Mouse (Mus musculus) cerebellum, adult 8-10 months (tissue): Measurements from ENCODE around the gene Ddx52.

Experiments used
- DNase-seq: peaks from one replicate; pipeline ENCODE4 v3.0.0; 2022

Ddx52 gene

GRCm38 (mm10) chr11:83941950-83942840 lies at the start of gene Ddx52:
Ddx52 (plus strand) TSS chr11:83942062.
- peak; percentile 79 for DNase-seq

- no peak for DNase-seq
Observed at GRCm38 (mm10) chr11:83893325-83893724, 48.5 kb upstream of the Ddx52 start.

GRCm38 (mm10) chr11:83896430-83897410 lies 45.1 kb upstream of the Ddx52 start:
- DNase-seq, result no peak

- no peak for DNase-seq
Observed at GRCm38 (mm10) chr11:83897569-83897968, 44.3 kb upstream of the Ddx52 start.

- no peak for DNase-seq
Observed at GRCm38 (mm10) chr11:83902812-83903211, 39.0 kb upstream of the Ddx52 start.

GRCm38 (mm10) chr11:83905756-83906155 lies 36.1 kb upstream of the Ddx52 start:
- DNase-seq, result no peak

GRCm38 (mm10) chr11:83908376-83908775 lies 33.5 kb upstream of the Ddx52 start:
- no peak for DNase-seq

GRCm38 (mm10) chr11:83913824-83914311 lies 28.0 kb upstream of the Ddx52 start:
- no peak for DNase-seq

GRCm38 (mm10) chr11:83914501-83914900 lies 27.4 kb upstream of the Ddx52 start:
- no peak for DNase-seq

GRCm38 (mm10) chr11:83922600-83922999 lies 19.3 kb upstream of the Ddx52 start:
- DNase-seq, result no peak

GRCm38 (mm10) chr11:83927097-83927496 lies 14.8 kb upstream of the Ddx52 start:
- DNase-seq, result no peak

GRCm38 (mm10) chr11:83932506-83933106 lies 9.3 kb upstream of the Ddx52 start:
- DNase-seq, result no peak

GRCm38 (mm10) chr11:83933376-83933775 lies 8.5 kb upstream of the Ddx52 start:
- no peak for DNase-seq

- peak; percentile 54 for DNase-seq
Observed at GRCm38 (mm10) chr11:83935986-83936665, 5.7 kb upstream of the Ddx52 start.

- no peak for DNase-seq
Observed at GRCm38 (mm10) chr11:83938556-83938955, 3.3 kb upstream of the Ddx52 start.

- DNase-seq, result no peak
Observed at GRCm38 (mm10) chr11:83956822-83957221, 15.0 kb downstream of the Ddx52 start.

GRCm38 (mm10) chr11:83961983-83962382 lies 20.1 kb downstream of the Ddx52 start:
- no peak for DNase-seq

GRCm38 (mm10) chr11:83963991-83964921 lies 22.4 kb downstream of the Ddx52 start, which contains the start of gene Synrg:
Synrg (plus strand) TSS chr11:83964428.
- DNase-seq, result peak; percentile 89

GRCm38 (mm10) chr11:83967436-83968204 lies 25.8 kb downstream of the Ddx52 start:
- no peak for DNase-seq

- DNase-seq, result no peak
Observed at GRCm38 (mm10) chr11:83968205-83968575, 26.3 kb downstream of the Ddx52 start.
